Mouse (Mus musculus): ENCODE measurements at regions not wholly inside any gene's neighbourhood (a gene's known extent, or its start where the extent isn't known, plus 50 kb on each side); places are given as distances from the start of the nearest gene placed in this dataset.

- H3K4me2 ChIP-seq (ENCODE audit: low read depth), result no peak overlapping the region
- H3K36me3 ChIP-seq (ENCODE audit: control insufficient read depth, insufficient read depth), result no peaks in the 10 kb centered on the region
- no peaks in the 10 kb centered on the region for H3K27me3 ChIP-seq (ENCODE audit: control insufficient read depth, insufficient read depth, insufficient read length)
- no peak overlapping the region for H3ac ChIP-seq (ENCODE audit: control insufficient read depth, insufficient read length)
- no peak overlapping the region for H3K4me3 ChIP-seq
- TF ChIP-seq MYOD1 (IDR thresholded peaks at IDR 0.05; ENCODE audit: control insufficient read depth in 1 of 3, insufficient read length in 2 of 3, low read depth in 2 of 3) (no peak), E2F4 (IDR thresholded peaks at IDR 0.05; ENCODE audit: insufficient read depth) (no peak), POLR2A (IDR thresholded peaks at IDR 0.05; ENCODE audit: insufficient read length, low read depth) (no peak), MAX (IDR thresholded peaks at IDR 0.05; ENCODE audit: low read depth) (no peak), MYOG (IDR thresholded peaks at IDR 0.05; ENCODE audit: control insufficient read depth in 1 of 3, insufficient read depth in 1 of 3, insufficient read length in 2 of 3, low read depth in 2 of 3) (no peak), REST (IDR thresholded peaks at IDR 0.05; ENCODE audit: insufficient read depth, insufficient read length) (no peak)
- no peaks in the 10 kb centered on the region for H3K79me2 ChIP-seq (ENCODE audit: control insufficient read depth, insufficient read depth)
Measured at GRCm38 (mm10) chr9:46406606-46407005, 86.8 kb upstream of the 4931429L15Rik start.

GRCm38 (mm10) chr9:46396591-46396990 lies 76.8 kb upstream of the 4931429L15Rik start:
- Histone ChIP-seq H3K36me3 (ENCODE audit: control insufficient read depth, insufficient read depth) (no peaks in the 10 kb centered on the region), H3K4me3 (no peak overlapping the region), H3K79me2 (ENCODE audit: control insufficient read depth, insufficient read depth) (no peaks in the 10 kb centered on the region), H3ac (ENCODE audit: control insufficient read depth, insufficient read length) (no peak overlapping the region), H3K27me3 (ENCODE audit: control insufficient read depth, insufficient read depth, insufficient read length) (peaks cover 11% of the 10 kb centered on the region), H3K4me2 (ENCODE audit: low read depth) (no peak overlapping the region)
- no peak for TF ChIP-seq MAX (IDR thresholded peaks at IDR 0.05; ENCODE audit: low read depth)
- no peak for TF ChIP-seq TCF12 (IDR thresholded peaks at IDR 0.05; ENCODE audit: insufficient read depth, poor library complexity, severe bottlenecking)
- no peak for TF ChIP-seq E2F4 (IDR thresholded peaks at IDR 0.05; ENCODE audit: insufficient read depth)
- no peak for TF ChIP-seq MYOD1 (IDR thresholded peaks at IDR 0.05; ENCODE audit: control insufficient read depth in 1 of 3, insufficient read length in 2 of 3, low read depth in 2 of 3)
- TF ChIP-seq SRF (IDR thresholded peaks at IDR 0.05; ENCODE audit: control insufficient read depth, insufficient read length, low read depth), result no peak
- TF ChIP-seq USF1 (IDR thresholded peaks at IDR 0.05; ENCODE audit: low read depth), result no peak
- no peak for TF ChIP-seq POLR2AphosphoS2 (IDR thresholded peaks at IDR 0.05; ENCODE audit: insufficient read length, low read depth)
- TF ChIP-seq TCF3 (IDR thresholded peaks at IDR 0.05; ENCODE audit: insufficient read length, low read depth), result no peak
- TF ChIP-seq POLR2A (IDR thresholded peaks at IDR 0.05; ENCODE audit: insufficient read length, low read depth), result no peak

GRCm38 (mm10) chr9:46395156-46395765 lies 75.5 kb upstream of the 4931429L15Rik start:
- Histone ChIP-seq H3K4me3 (no peak overlapping the region), H3K4me2 (ENCODE audit: low read depth) (no peak overlapping the region), H3ac (ENCODE audit: control insufficient read depth, insufficient read length) (no peak overlapping the region), H3K79me2 (ENCODE audit: control insufficient read depth, insufficient read depth) (no peaks in the 10 kb centered on the region), H3K27me3 (ENCODE audit: control insufficient read depth, insufficient read depth, insufficient read length) (peaks cover 21% of the 10 kb centered on the region), H3K36me3 (ENCODE audit: control insufficient read depth, insufficient read depth) (no peaks in the 10 kb centered on the region)
- no peak for TF ChIP-seq MYOG (IDR thresholded peaks at IDR 0.05; ENCODE audit: control insufficient read depth in 1 of 3, insufficient read depth in 1 of 3, insufficient read length in 2 of 3, low read depth in 2 of 3)
- no peak for TF ChIP-seq REST (IDR thresholded peaks at IDR 0.05; ENCODE audit: insufficient read depth, insufficient read length)
- no peak for TF ChIP-seq MYOD1 (IDR thresholded peaks at IDR 0.05; ENCODE audit: control insufficient read depth in 1 of 3, insufficient read length in 2 of 3, low read depth in 2 of 3)
- TF ChIP-seq TCF12 (IDR thresholded peaks at IDR 0.05; ENCODE audit: insufficient read depth, poor library complexity, severe bottlenecking), result no peak
- no peak for TF ChIP-seq E2F4 (IDR thresholded peaks at IDR 0.05; ENCODE audit: insufficient read depth)
- TF ChIP-seq POLR2AphosphoS2 (IDR thresholded peaks at IDR 0.05; ENCODE audit: insufficient read length, low read depth), result no peak

- Histone ChIP-seq H3ac (ENCODE audit: control insufficient read depth, insufficient read length) (no peak overlapping the region), H3K4me2 (ENCODE audit: low read depth) (no peak overlapping the region), H3K79me2 (ENCODE audit: control insufficient read depth, insufficient read depth) (no peaks in the 10 kb centered on the region), H3K27me3 (ENCODE audit: control insufficient read depth, insufficient read depth, insufficient read length) (peaks cover 29% of the 10 kb centered on the region), H3K36me3 (ENCODE audit: control insufficient read depth, insufficient read depth) (no peaks in the 10 kb centered on the region), H3K4me3 (no peak overlapping the region)
- TF ChIP-seq CEBPB (IDR thresholded peaks at IDR 0.05; ENCODE audit: insufficient read depth, poor library complexity, severe bottlenecking), result no peak
- TF ChIP-seq E2F4 (IDR thresholded peaks at IDR 0.05; ENCODE audit: insufficient read depth), result no peak
- TF ChIP-seq TCF12 (IDR thresholded peaks at IDR 0.05; ENCODE audit: insufficient read depth, poor library complexity, severe bottlenecking), result no peak
- TF ChIP-seq POLR2AphosphoS2 (IDR thresholded peaks at IDR 0.05; ENCODE audit: insufficient read length, low read depth), result no peak
- no peak for TF ChIP-seq SRF (IDR thresholded peaks at IDR 0.05; ENCODE audit: control insufficient read depth, insufficient read length, low read depth)
- TF ChIP-seq MYOD1 (IDR thresholded peaks at IDR 0.05; ENCODE audit: control insufficient read depth in 1 of 3, insufficient read length in 2 of 3, low read depth in 2 of 3), result no peak
- no peak for TF ChIP-seq TCF3 (IDR thresholded peaks at IDR 0.05; ENCODE audit: insufficient read length, low read depth)
- no peak for TF ChIP-seq USF1 (IDR thresholded peaks at IDR 0.05; ENCODE audit: low read depth)
Measured at GRCm38 (mm10) chr9:46394239-46394638, 74.5 kb upstream of the 4931429L15Rik start.

- Histone ChIP-seq H3K36me3 (ENCODE audit: control insufficient read depth, insufficient read depth) (no peaks in the 10 kb centered on the region), H3K4me3 (no peak overlapping the region), H3K27me3 (ENCODE audit: control insufficient read depth, insufficient read depth, insufficient read length) (peaks cover 39% of the 10 kb centered on the region), H3K79me2 (ENCODE audit: control insufficient read depth, insufficient read depth) (no peaks in the 10 kb centered on the region), H3K4me2 (ENCODE audit: low read depth) (no peak overlapping the region), H3ac (ENCODE audit: control insufficient read depth, insufficient read length) (no peak overlapping the region)
- TF ChIP-seq TCF12 (IDR thresholded peaks at IDR 0.05; ENCODE audit: insufficient read depth, poor library complexity, severe bottlenecking), result no peak
- TF ChIP-seq MAX (IDR thresholded peaks at IDR 0.05; ENCODE audit: low read depth), result no peak
- TF ChIP-seq REST (IDR thresholded peaks at IDR 0.05; ENCODE audit: insufficient read depth, insufficient read length), result no peak
Measured at GRCm38 (mm10) chr9:46392641-46393321, 73.0 kb upstream of the 4931429L15Rik start.
